Mouse (Mus musculus) embryonic facial prominence, embryonic 15.5 days (tissue): Measurements from ENCODE around the gene Fzd7. TPM values are rescaled to one million over a fixed set of nuclear protein-coding genes. Genes with fewer than 3 reads are reported as not detected.

Source experiments
- ATAC-seq: fragments of 200-750 bp; cut with Nextera tagmentation; 2 replicates; pipeline ENCODE4 v1.8.0; 2017; ENCODE audit warnings: low read depth, moderate TSS enrichment; ENCODE audit not compliant: insufficient number of reproducible peaks, low FRiP score, low TSS enrichment
- H3K27ac ChIP-seq: fragments of 300-500 bp; sonication (generic); replicated peaks from 2 replicates; pipeline ENCODE4 v1.5.1; 2015; ENCODE audit warnings: mild to moderate bottlenecking, inconsistent platforms
- H3K27me3 ChIP-seq: fragments of 300-500 bp; sonication (generic); 2 replicates; pipeline ENCODE4 v1.6.1; 2015; ENCODE audit warnings: inconsistent platforms
- H3K36me3 ChIP-seq: fragments of 300-500 bp; sonication (generic); 2 replicates; pipeline ENCODE4 v1.6.1; 2015; ENCODE audit warnings: mild to moderate bottlenecking, inconsistent platforms
- H3K4me1 ChIP-seq: fragments of 300-500 bp; sonication (generic); 2 replicates; pipeline ENCODE4 v1.6.1; 2015; ENCODE audit warnings: inconsistent platforms
- H3K4me2 ChIP-seq: fragments of 300-500 bp; sonication (generic); replicated peaks from 2 replicates; pipeline ENCODE4 v1.6.1; 2015; ENCODE audit warnings: mild to moderate bottlenecking, inconsistent platforms
- H3K4me3 ChIP-seq: fragments of 300-500 bp; sonication (generic); replicated peaks from 2 replicates; pipeline ENCODE4 v1.5.1; 2015; ENCODE audit warnings: mild to moderate bottlenecking, inconsistent platforms
- H3K9ac ChIP-seq: fragments of 300-500 bp; sonication (generic); 2 replicates; pipeline ENCODE4 v1.6.1; 2015; ENCODE audit warnings: inconsistent platforms
- H3K9me3 ChIP-seq: fragments of 300-500 bp; sonication (generic); replicated peaks from 2 replicates; pipeline ENCODE4 v1.6.1; 2016; ENCODE audit warnings: inconsistent platforms
- WGBS: fragments of 180-500 bp; shearing (Covaris S2); methylation state at CpG from one replicate; pipeline ENCODE4 v1.1.7; 2015; 5-methylcytosine and 5-hydroxymethylcytosine counted together
- polyA plus RNA-seq: library from polyadenylated mRNA; unstranded; fragments of >200 nt; fragmentation: Nextera tagmentation; extraction: Ambion mirVana; gene quantifications from 2 replicates; pipeline ENCODE4 v1.2.1, GENCODE M21; 2015

Fzd7 gene
- polyA plus RNA-seq, 1 experiment from 2014 or later, result 11.9 TPM

DNA sequence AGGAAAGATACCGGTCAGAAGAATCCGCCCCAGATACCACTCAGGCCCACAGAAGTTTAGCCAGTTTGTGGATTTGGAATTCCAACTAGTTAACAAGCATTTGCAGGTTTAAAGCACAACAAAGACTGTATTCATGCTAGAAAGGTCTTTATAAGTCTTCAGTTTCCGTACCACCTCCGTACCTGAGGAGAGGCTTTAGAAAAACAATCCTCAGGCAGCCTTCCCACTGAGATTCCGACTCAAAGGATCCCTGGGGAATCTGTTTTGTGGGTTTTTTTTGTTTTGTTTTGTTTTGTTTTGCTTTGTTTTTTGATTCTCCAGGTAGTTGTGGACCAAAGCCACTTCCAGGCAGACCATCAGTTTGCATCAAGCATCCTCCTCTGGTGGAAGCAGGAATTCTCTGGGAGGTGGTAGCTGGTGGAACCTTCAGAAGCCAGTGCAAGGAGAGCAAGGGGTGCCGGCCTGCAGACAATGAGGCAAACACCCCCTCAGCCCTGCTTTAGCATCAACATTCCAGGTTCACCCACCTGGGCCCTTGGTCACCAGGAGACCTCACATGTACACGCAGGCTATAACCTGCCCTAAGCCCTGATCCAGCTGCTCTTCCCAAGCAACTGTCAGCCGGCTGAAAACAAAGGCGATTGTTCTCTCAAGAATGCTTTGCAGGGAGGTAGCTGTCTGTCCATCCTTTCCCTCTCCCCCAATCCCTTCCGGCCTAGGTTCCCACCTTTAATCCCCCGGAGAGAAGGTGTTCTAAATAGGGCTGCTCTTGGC, 33.5 kb upstream of the Fzd7 start:
- Histone ChIP-seq H3K4me2 (peak overlapping the region; percentile 32), H3K4me3 (no peak overlapping the region; the same call in 1 of the 2 replicates), H3K4me1 (peaks cover 38% of the 10 kb centered on the region), H3K9ac (no peak overlapping the region), H3K36me3 (no peaks in the 10 kb centered on the region), H3K27ac (peak overlapping the region; percentile 70), H3K27me3 (no peaks in the 10 kb centered on the region), H3K9me3 (no peaks in the 10 kb centered on the region)
- WGBS, result 34% methylated on average over 11 of the region's 11 CpGs
- ATAC-seq, result no peak

DNA sequence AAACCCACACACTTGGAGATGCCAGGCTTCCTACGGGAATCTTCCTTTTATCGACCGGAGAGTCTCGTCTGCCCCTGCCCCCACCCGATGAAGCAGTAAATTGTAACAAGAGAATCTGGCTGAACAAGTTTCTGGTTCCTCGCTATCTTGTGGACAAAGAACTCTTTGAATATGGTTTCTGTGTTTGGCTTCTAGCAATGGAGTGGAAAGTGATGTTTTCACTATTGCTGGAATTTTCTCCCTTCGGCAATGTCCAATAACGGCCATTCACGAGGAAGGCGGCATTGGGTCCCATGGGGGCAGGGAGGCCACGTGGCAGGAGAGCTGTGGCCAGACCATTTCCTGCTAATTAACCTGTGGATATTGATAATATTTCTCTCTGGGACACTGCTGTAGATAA, 32.8 kb upstream of the Fzd7 start:
- Histone ChIP-seq H3K27me3 (no peaks in the 10 kb centered on the region), H3K27ac (peak overlapping the region; percentile 70), H3K36me3 (no peaks in the 10 kb centered on the region), H3K4me3 (no peak overlapping the region; the same call in 1 of the 2 replicates), H3K9ac (no peak overlapping the region), H3K4me2 (peak overlapping the region; percentile 32), H3K4me1 (peaks cover 38% of the 10 kb centered on the region), H3K9me3 (no peaks in the 10 kb centered on the region)
- ATAC-seq, result 0 out of 2 replicates have a peak, but pooled peaks have one; percentile 9
- 12% methylated on average over 11 of the region's 11 CpGs for WGBS

DNA sequence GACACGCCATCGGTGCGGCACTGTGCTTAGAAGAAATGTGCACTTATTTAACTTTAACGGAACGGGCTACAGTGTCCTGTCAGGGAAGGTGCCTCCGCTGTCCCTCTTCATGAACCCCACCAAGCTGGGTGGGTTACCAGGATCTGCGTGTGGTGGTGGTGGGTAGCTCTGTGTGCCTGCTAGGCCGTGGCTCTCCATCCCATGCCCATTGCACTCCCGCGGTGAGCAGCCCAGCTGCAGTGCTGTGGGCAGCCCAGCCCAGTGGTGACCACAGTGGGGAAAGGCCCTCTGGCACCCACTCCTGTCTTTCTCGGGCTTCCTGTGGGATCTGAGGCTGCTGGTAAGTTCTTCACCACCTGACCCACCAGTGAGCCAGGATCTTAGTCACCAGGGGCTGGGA, 31.3 kb upstream of the Fzd7 start:
- 69% methylated on average over 11 of the region's 11 CpGs for WGBS
- Histone ChIP-seq H3K27ac (no peak overlapping the region), H3K36me3 (no peaks in the 10 kb centered on the region)

DNA sequence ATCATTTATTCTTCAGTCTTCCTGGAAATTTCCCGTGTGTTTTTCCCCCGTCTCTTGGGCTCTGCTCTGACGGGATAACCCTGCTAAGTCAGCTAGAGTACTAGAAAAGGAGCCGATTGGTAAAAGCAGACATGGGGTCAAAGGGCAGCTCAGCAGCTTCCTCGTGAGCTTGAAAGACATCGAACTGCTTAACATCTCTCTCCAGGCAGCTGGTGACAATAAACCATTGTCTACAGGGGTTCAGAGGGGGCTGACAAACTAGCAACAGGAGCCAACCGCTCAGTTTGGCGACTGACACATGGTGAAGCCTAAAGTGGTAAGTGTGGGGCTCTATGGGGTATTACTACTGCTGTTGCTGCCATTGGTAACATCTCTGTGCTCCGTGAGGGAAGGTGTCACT, 30.6 kb upstream of the Fzd7 start:
- no peak for ATAC-seq
- Histone ChIP-seq H3K9me3 (no peaks in the 10 kb centered on the region), H3K4me3 (no peak overlapping the region), H3K27ac (no peak overlapping the region), H3K36me3 (no peaks in the 10 kb centered on the region), H3K4me1 (peaks cover 41% of the 10 kb centered on the region), H3K27me3 (no peaks in the 10 kb centered on the region), H3K4me2 (no peak overlapping the region), H3K9ac (no peak overlapping the region)
- 27% methylated on average over 9 of the region's 9 CpGs for WGBS

More for the DNA sequence above, 31.3 kb upstream of the Fzd7 start:
- no peak overlapping the region for H3K9ac ChIP-seq
- ATAC-seq, result peak; percentile 34; the same call in 1 of the 2 replicates
- H3K4me1 ChIP-seq, result peaks cover 38% of the 10 kb centered on the region
- no peak overlapping the region for H3K4me2 ChIP-seq
- H3K27me3 ChIP-seq, result no peaks in the 10 kb centered on the region
- no peak overlapping the region for H3K4me3 ChIP-seq
- H3K9me3 ChIP-seq, result no peaks in the 10 kb centered on the region

DNA sequence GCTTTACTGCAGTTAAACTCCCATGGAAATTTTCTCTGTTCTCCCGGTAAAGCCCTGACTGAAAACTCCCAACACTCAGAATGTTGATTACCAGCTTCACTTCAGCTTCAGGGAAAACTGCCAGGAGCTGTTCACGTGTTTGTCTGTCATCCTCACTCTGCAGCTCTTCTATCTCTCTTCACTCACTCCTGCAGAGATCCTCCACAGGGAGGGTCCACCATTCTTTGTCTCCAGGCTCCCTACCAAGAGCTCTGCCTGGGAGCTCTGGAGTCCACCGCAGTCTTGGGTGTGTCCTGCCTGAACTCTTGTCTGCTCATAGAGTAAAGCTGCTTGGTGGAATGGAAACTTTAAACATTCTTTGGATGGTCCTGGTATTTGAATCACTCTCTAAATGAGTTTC, 25.4 kb upstream of the Fzd7 start:
- WGBS, result 19% methylated on average over 3 of the region's 3 CpGs
- Histone ChIP-seq H3K36me3 (no peaks in the 10 kb centered on the region), H3K27me3 (no peaks in the 10 kb centered on the region), H3K27ac (no peak overlapping the region), H3K9ac (no peak overlapping the region), H3K4me2 (no peak overlapping the region), H3K4me1 (peaks cover 29% of the 10 kb centered on the region), H3K9me3 (no peaks in the 10 kb centered on the region), H3K4me3 (no peak overlapping the region)
- peak; percentile 51; the same call in 1 of the 2 replicates for ATAC-seq

DNA sequence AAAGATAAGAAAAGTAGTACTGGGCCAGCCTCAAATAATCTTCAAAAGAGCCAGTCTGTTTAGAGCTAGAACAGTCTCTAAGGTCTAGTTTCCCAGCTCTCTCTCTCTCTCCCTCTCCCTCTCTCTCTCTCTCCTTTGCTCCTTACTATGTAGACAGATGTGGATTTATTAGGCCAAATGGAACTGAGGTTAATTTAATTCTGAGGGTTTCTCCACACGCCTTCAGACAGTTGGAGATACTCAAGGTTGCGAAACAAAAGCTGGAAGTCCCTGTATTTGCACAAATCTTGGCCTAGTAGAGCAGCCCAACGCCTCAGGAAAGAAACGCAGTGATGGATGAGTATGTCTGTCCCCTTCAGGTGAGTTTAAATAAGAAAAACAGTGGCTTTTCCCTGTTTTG, 24.4 kb upstream of the Fzd7 start:
- WGBS, result 61% methylated on average over 4 of the region's 4 CpGs
- ATAC-seq, result no peak
- Histone ChIP-seq H3K4me2 (no peak overlapping the region), H3K27ac (no peak overlapping the region), H3K9me3 (no peaks in the 10 kb centered on the region), H3K36me3 (no peaks in the 10 kb centered on the region), H3K4me3 (no peak overlapping the region), H3K9ac (no peak overlapping the region), H3K4me1 (peaks cover 29% of the 10 kb centered on the region), H3K27me3 (no peaks in the 10 kb centered on the region)

DNA sequence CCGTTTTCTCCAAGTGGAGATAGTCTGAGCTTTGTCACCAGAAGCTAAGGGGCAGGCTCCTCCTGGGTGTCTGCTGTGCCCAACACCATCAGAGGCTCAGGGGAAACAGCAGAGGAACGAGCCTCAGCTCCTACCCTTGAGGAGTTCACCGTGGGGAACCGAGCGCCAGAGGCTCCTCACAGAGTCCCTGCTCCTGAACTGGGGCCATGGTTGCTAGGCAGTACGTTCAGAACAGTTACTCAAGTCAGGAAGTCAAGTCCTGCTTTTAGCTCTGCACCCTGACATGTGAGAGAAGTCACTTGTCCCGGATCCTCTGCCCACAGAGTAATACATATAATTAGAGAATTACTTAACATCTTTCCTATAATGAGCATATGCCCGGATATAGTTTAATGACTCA, 23.3 kb upstream of the Fzd7 start:
- no peak; the same call in 1 of the 2 replicates for ATAC-seq
- H3K9me3 ChIP-seq, result no peaks in the 10 kb centered on the region

DNA sequence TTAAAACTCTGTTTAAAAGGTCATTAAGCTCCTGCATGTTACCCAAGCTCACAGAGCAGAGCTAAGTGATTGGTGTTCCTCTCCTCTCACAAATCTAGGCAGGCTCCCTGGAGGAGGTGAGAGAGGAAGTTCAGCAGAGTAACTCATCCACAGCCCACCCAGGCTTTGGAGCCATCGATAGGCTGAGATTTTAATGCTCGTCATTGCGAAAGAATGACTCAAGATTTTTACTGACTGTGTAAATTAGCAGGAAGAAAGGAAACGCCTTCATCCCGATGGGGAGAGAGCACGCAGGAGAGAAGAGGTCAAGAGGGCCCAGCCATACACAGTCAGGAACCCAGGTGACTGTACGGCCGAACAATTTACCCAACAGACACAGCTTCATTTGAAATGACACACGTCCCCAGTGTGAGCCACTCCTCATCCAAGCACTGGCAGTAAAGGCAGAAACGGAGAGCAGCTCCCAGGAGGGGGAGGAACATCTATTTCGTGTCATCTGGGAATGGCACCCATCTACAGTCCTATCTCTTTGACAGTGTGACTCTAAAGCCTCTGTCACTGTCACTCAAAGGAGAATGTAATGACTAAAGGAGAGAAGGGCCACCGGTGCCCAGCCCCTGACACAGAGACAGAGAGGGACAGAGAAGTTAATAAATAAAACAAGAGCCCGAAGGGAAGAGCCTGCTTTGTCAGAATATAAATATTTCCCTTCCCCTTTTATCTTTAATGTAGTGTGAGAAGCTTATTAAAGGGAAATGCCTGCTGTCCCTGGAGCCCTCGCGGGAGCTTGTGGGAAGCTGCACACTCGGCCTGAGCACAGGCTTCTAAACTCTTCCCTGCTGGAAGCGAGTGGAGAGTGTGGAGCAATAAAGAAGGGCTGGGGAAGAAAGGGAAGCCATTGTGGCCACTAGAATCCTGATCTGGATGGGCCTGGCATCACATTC, 17.3 kb upstream of the Fzd7 start:
- H3K27ac ChIP-seq, result 0 out of 2 replicates have a peak overlapping the region, but pooled peaks have one; percentile 44
- no peaks in the 10 kb centered on the region for H3K27me3 ChIP-seq
- peaks cover 5% of the 10 kb centered on the region; the same call in 1 of the 2 replicates for H3K4me1 ChIP-seq
- H3K4me3 ChIP-seq, result no peak overlapping the region
- 46% methylated on average over 17 of the region's 17 CpGs for whole genome bisulfite sequencing
- no peak overlapping the region for H3K4me2 ChIP-seq
- H3K36me3 ChIP-seq, result no peaks in the 10 kb centered on the region
- no peak overlapping the region for H3K9ac ChIP-seq
- ATAC-seq, result no peak
- H3K9me3 ChIP-seq, result no peaks in the 10 kb centered on the region

More for the DNA sequence above, 23.3 kb upstream of the Fzd7 start:
- no peaks in the 10 kb centered on the region for H3K36me3 ChIP-seq
- no peaks in the 10 kb centered on the region for H3K27me3 ChIP-seq
- 8% methylated on average over 8 of the region's 8 CpGs for WGBS
- no peak overlapping the region for H3K9ac ChIP-seq
- no peak overlapping the region for H3K4me3 ChIP-seq
- peak overlapping the region; percentile 63 for H3K27ac ChIP-seq
- H3K4me1 ChIP-seq, result peaks cover 29% of the 10 kb centered on the region
- no peak overlapping the region; the same call in 1 of the 2 replicates for H3K4me2 ChIP-seq

DNA sequence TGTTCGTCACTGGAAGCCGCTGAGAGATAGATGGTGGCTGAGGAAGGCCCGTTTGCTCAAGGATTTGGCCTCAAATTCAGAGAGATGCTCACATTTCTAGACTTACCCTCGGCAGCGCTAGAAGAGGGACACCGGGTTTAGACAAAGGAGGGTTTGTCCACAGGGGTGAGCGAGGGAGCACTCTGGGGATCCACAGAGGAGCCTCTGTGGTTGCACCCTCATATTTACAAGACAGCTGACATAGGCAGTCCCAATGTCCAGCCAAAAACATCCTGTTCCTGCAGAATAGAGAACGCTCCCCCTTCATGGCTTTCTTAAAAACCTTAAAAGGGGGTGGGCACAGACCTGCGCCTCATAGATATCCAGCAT, 16.6 kb upstream of the Fzd7 start:
- Histone ChIP-seq H3K9ac (no peak overlapping the region), H3K9me3 (no peaks in the 10 kb centered on the region), H3K4me2 (no peak overlapping the region), H3K27ac (no peak overlapping the region), H3K4me1 (peaks cover 5% of the 10 kb centered on the region; the same call in 1 of the 2 replicates), H3K36me3 (no peaks in the 10 kb centered on the region), H3K4me3 (no peak overlapping the region), H3K27me3 (no peaks in the 10 kb centered on the region)
- ATAC-seq, result no peak
- 57% methylated on average over 9 of the region's 9 CpGs for WGBS

DNA sequence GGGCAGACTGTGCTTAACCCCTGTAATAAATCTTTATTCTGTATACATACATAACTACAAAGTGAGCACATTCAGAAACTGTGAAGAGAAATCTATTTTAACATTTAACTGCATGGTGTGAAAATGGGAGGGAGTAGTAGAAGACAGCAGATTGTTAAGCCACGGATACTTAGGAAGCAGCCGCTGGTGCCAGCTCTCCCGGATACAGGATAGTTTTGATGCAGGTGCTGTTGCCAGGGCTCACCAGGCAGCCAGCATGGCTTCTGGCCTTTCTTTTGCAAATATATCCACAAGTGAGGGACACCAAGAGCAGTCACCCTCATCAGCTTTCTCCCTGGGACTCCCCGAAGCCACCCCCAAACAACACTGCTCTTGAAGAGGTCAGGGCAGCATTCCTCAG, 13.1 kb upstream of the Fzd7 start:
- Histone ChIP-seq H3K4me2 (no peak overlapping the region), H3K4me1 (peaks cover 15% of the 10 kb centered on the region), H3K9ac (no peak overlapping the region), H3K4me3 (no peak overlapping the region), H3K9me3 (no peaks in the 10 kb centered on the region), H3K36me3 (no peaks in the 10 kb centered on the region), H3K27ac (no peak overlapping the region), H3K27me3 (no peaks in the 10 kb centered on the region)
- no peak for ATAC-seq
- 43% methylated on average over 4 of the region's 4 CpGs for WGBS

DNA sequence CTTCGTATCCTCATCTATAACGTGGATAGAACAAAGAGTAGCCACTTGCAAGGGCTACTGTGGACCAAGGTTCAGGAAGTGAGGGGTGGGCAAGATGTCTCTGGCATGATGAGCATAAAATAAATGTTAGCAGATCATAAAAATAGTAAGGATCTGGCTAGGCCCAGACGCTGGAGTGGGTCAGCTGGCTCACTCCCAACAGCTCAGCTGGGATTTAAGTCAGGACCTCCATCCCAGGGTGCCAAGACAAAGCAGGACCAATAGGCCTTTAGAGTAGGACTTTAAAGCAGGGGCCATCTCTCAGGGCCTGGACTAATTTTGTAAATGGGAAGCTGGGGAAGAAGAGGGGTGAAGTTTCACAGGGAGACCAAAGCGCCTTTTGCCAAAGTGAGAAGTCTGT, 11.5 kb upstream of the Fzd7 start:
- 69% methylated on average over 4 of the region's 4 CpGs for WGBS
- Histone ChIP-seq H3K27ac (no peak overlapping the region), H3K27me3 (no peaks in the 10 kb centered on the region), H3K4me1 (peaks cover 10% of the 10 kb centered on the region; the same call in 1 of the 2 replicates), H3K4me2 (no peak overlapping the region), H3K36me3 (no peaks in the 10 kb centered on the region), H3K9me3 (no peaks in the 10 kb centered on the region), H3K4me3 (no peak overlapping the region), H3K9ac (no peak overlapping the region)
- no peak for ATAC-seq
